Mouse (Mus musculus): ENCODE data around the gene Hist1h4b.

DNA sequence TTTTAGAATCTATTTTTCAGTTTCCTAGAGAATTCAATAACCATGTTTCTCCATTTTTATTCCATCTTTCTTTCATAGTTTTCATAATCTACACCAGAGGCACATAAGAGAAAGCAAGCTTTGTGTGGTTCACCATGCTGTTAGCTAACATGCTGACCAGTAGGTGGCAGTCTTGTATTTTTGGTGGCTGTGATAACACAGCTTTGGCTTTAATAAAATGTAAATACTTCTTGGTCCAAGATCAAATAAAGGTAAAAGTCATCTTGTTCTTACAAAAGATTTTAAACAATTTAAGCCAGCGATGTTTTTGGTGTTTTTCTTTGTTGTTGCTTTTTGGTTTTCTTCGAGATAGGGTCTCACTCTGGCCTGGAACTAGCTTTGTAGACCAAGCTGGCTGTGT lies 35.7 kb downstream of the Hist1h4b start:
- peak; percentile 42 for TF ChIP-seq CTCF (IDR thresholded peaks at IDR 0.05; ENCODE audit: control insufficient read depth, insufficient read depth, insufficient read length)
- no peak for TF ChIP-seq MYOD1 (IDR thresholded peaks at IDR 0.05; ENCODE audit: control insufficient read depth, insufficient read length, low read depth)

Measured in C2C12 (cell line).